ENCODE assay signal across 14 mouse cellular contexts in the genomic region with DNA sequence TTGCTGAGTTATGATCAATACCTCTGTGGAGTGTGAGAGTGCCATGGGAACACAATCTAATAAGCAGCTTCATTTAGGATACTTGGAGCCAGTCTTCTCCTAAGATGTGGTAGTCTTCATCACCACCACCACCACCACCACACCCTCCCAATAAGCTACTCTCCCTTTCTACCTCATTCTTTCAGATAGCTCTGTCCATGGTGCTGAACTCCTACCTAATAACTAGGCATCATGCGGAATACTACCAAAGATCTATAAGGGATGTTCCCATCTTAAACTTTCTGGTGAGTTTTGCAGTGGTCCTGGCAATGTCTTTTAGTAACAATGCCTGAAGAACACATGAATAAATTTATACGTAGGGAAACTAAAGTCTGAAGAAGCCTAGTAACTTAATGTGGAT.
DNase-seq lines count a peak whose midpoint lies in the region; ATAC-seq and TF ChIP-seq lines count a peak whose summit lies in the region.
"Had no signal": no experiment of that assay in that cellular context is flagged by ENCODE, and none has a peak within 500 bp of the region (broad histone marks: within the 10 kb centered on the region; RNA-seq: fewer than 3 reads in every experiment).

No protein-coding gene starts in this region.

- ATAC-seq in limb, embryonic 11.5 days (ENCODE audit: insufficient number of reproducible peaks, low FRiP score, low TSS enrichment, low read depth) = no peak
- ATAC-seq in megakaryocyte progenitor cell, adult 5-6 weeks (replicated peaks; ENCODE audit: poor library complexity) = no peak; the same call in 1 of the 2 replicates
- no peak for ATAC-seq in inflammation-experienced regulatory T-cells, adult 6 months
- ATAC-seq: forebrain, postnatal 0 days had no signal

- H3K36me3 ChIP-seq in limb, embryonic 11.5 days (ENCODE audit: control insufficient read depth, insufficient read depth, low read length) = no peaks in the 10 kb centered on the region
- no peaks in the 10 kb centered on the region for H3K36me3 ChIP-seq in limb, embryonic 10.5 days
- no peaks in the 10 kb centered on the region for H3K36me3 ChIP-seq in CH12.LX (replicated peaks in 1 of 2; ENCODE audit: control insufficient read depth in 1 of 2, insufficient read depth in 1 of 2, low read length in 1 of 2)
- H3K36me3 ChIP-seq: heart, embryonic 13.5 days; hindbrain, embryonic 13.5 days; limb, embryonic 13.5 days had no signal

- TF ChIP-seq EP300 in CH12.LX (IDR thresholded peaks at IDR 0.05; ENCODE audit: low read length) = no peak

- TF ChIP-seq RAD21 in CH12.LX (IDR thresholded peaks at IDR 0.05; ENCODE audit: low read depth, low read length) = no peak

- no peak overlapping the region for H3K4me2 ChIP-seq in limb, embryonic 11.5 days (ENCODE audit: low read depth, severe bottlenecking)
- H3K4me2 ChIP-seq in CH12.LX (ENCODE audit: insufficient read depth, low read depth, poor library complexity, severe bottlenecking) = no peak overlapping the region
- H3K4me2 ChIP-seq: heart, embryonic 13.5 days; hindbrain, embryonic 13.5 days; limb, embryonic 13.5 days had no signal

- H3K9ac ChIP-seq in limb, embryonic 11.5 days (ENCODE audit: low read length) = no peak overlapping the region
- H3K9ac ChIP-seq in CH12.LX (ENCODE audit: insufficient read depth, low read depth) = no peak overlapping the region
- H3K9ac ChIP-seq: forebrain, postnatal 0 days; heart, embryonic 13.5 days; hindbrain, embryonic 13.5 days; limb, embryonic 13.5 days had no signal

- no peaks in the 10 kb centered on the region for H3K9me3 ChIP-seq in limb, embryonic 11.5 days (ENCODE audit: control insufficient read depth, low read length)
- H3K9me3 ChIP-seq in limb, embryonic 10.5 days (replicated peaks) = no peaks in the 10 kb centered on the region
- peaks cover 21% of the 10 kb centered on the region for H3K9me3 ChIP-seq in CH12.LX (replicated peaks; ENCODE audit: low read length)
- H3K9me3 ChIP-seq: heart, embryonic 13.5 days; hindbrain, embryonic 13.5 days; limb, embryonic 13.5 days had no signal

- H3K4me1 ChIP-seq in limb, embryonic 11.5 days (ENCODE audit: control insufficient read depth, insufficient read depth, low read length) = no peaks in the 10 kb centered on the region
- no peaks in the 10 kb centered on the region for H3K4me1 ChIP-seq in limb, embryonic 10.5 days
- no peaks in the 10 kb centered on the region for H3K4me1 ChIP-seq in CH12.LX (ENCODE audit: control insufficient read depth in 1 of 2, insufficient read depth in 2 of 2)
- H3K4me1 ChIP-seq: heart, embryonic 13.5 days; hindbrain, embryonic 13.5 days; limb, embryonic 13.5 days had no signal

- in situ Hi-C loops in CH12.LX (cut with MboI; ENCODE audit: low pct_ligation_motif_present, low pct_unique_long_range_greater_than_20kb, low sequenced_read_pairs) = no loop called here

- no peaks in the 10 kb centered on the region for H3K27me3 ChIP-seq in limb, embryonic 11.5 days (ENCODE audit: control insufficient read depth, insufficient read depth, low read length)
- no peaks in the 10 kb centered on the region for H3K27me3 ChIP-seq in limb, embryonic 10.5 days (ENCODE audit: low read depth, poor library complexity, severe bottlenecking)
- H3K27me3 ChIP-seq in CH12.LX (replicated peaks) = no peaks in the 10 kb centered on the region
- H3K27me3 ChIP-seq: heart, embryonic 13.5 days; hindbrain, embryonic 13.5 days; limb, embryonic 13.5 days had no signal

- WGBS in limb, embryonic 11.5 days = 63% methylated on average over 2 of the region's 2 CpGs
- WGBS in limb, embryonic 10.5 days = 54% methylated on average over 2 of the region's 2 CpGs

- DNase-seq in limb, embryonic 11.5 days (ENCODE audit: low spot score) = peak; percentile 22
- DNase-seq in limb, embryonic 10.5 days (ENCODE audit: low spot score) = no peak
- peak; percentile 3 for DNase-seq in CH12.LX (ENCODE audit: extremely low read depth)
- DNase-seq in c-Kit-positive CD71-negative TER-119-negative erythroid progenitor cells, embryonic 14.5 days (ENCODE audit: low read depth) = peak; percentile 1
- peak; percentile 69 for DNase-seq in forelimb bud, embryonic 11.5 days (ENCODE audit: low read depth, low spot score)
- DNase-seq in right cerebral cortex, postnatal 10 days (ENCODE audit: low spot score in 2 of 2) = no peak
- DNase-seq: cerebellum, adult 9-10 months; forebrain, postnatal 0 days; gastrocnemius, postnatal 14 days had no signal

- dilution Hi-C loops in CH12.LX (cut with MboI; ENCODE audit: extremely low pct_ligation_motif_present, extremely low pct_unique_long_range_greater_than_20kb, low sequenced_read_pairs) = no loop called here

- no peak for TF ChIP-seq POLR2A in CH12.LX (IDR thresholded peaks at IDR 0.05; ENCODE audit: low read depth, low read length)

- H3K79me2 ChIP-seq in CH12.LX (replicated peaks; ENCODE audit: control insufficient read depth, extremely low read depth, insufficient read depth, poor library complexity, severe bottlenecking) = no peaks in the 10 kb centered on the region

- no peak for TF ChIP-seq CTCF in CH12.LX (conservative IDR thresholded peaks at IDR 0.05 in 1 of 2, IDR thresholded peaks at IDR 0.05 in 1 of 2; ENCODE audit: low read depth in 2 of 2, low read length in 2 of 2)

- no peak overlapping the region for H3K4me3 ChIP-seq in limb, embryonic 11.5 days (ENCODE audit: low read depth, low read length)
- no peak overlapping the region for H3K4me3 ChIP-seq in limb, embryonic 10.5 days
- no peak overlapping the region for H3K4me3 ChIP-seq in CH12.LX (replicated peaks in 1 of 3; ENCODE audit: low read depth in 2 of 3, low read length in 2 of 3, poor library complexity in 1 of 3)
- H3K4me3 ChIP-seq: heart, embryonic 13.5 days; hindbrain, embryonic 13.5 days; limb, embryonic 13.5 days had no signal

- no peak overlapping the region for H3K27ac ChIP-seq in limb, embryonic 11.5 days (replicated peaks; ENCODE audit: low read depth, low read length)
- H3K27ac ChIP-seq in limb, embryonic 10.5 days = no peak overlapping the region
- no peak overlapping the region for H3K27ac ChIP-seq in CH12.LX (ENCODE audit: insufficient read depth, low read depth)
- H3K27ac ChIP-seq: heart, embryonic 13.5 days; hindbrain, embryonic 13.5 days; limb, embryonic 13.5 days had no signal

TF ChIP-seq in CH12.LX, 34 proteins besides CTCF, POLR2A, EP300 and RAD21:
- TF ChIP-seq KAT2A (IDR thresholded peaks at IDR 0.05; ENCODE audit: insufficient replicate concordance, low read length) (no peak), CHD1 (IDR thresholded peaks at IDR 0.05; ENCODE audit: low read depth, low read length) (no peak), MEF2A (IDR thresholded peaks at IDR 0.05; ENCODE audit: borderline replicate concordance, low read depth, low read length) (no peak), SMC3 (IDR thresholded peaks at IDR 0.05; ENCODE audit: low read depth, low read length) (no peak), MXI1 (IDR thresholded peaks at IDR 0.05; ENCODE audit: low read depth, low read length) (no peak), NRF1 (IDR thresholded peaks at IDR 0.05; ENCODE audit: low read depth, low read length) (no peak), ZNF384 (IDR thresholded peaks at IDR 0.05; ENCODE audit: low read depth, low read length) (no peak)

Comparison
In these comparisons a context has a peak if more than half of its experiments do, and no peak if none do; other contexts are left out.
1. DNase-seq: peak in limb, embryonic 11.5 days (single experiment), CH12.LX (single experiment), c-Kit-positive CD71-negative TER-119-negative erythroid progenitor cells, embryonic 14.5 days (single experiment) and forelimb bud, embryonic 11.5 days (single experiment); none in limb, embryonic 10.5 days (single experiment) and right cerebral cortex, postnatal 10 days (0 of 2).